Mouse (Mus musculus) kidney, adult 2 months (tissue): Measurements from ENCODE around the gene Lrrc38.

Source experiments
- CTCF ChIP-seq: fragments of 200-500 bp; conservative IDR thresholded peaks from 2 replicates; pipeline ENCODE4 v1.5.1; 2011; ENCODE audit warnings: low read depth, mild to moderate bottlenecking, control low read depth, low read length, moderate library complexity, mixed read lengths; ENCODE audit not compliant: insufficient read depth, insufficient read length
- POLR2A ChIP-seq: fragments of 200-500 bp; IDR thresholded peaks from one replicate; pipeline ENCODE4 v1.6.1; 2011; ENCODE audit warnings: low read depth, low read length, control low read depth

DNA sequence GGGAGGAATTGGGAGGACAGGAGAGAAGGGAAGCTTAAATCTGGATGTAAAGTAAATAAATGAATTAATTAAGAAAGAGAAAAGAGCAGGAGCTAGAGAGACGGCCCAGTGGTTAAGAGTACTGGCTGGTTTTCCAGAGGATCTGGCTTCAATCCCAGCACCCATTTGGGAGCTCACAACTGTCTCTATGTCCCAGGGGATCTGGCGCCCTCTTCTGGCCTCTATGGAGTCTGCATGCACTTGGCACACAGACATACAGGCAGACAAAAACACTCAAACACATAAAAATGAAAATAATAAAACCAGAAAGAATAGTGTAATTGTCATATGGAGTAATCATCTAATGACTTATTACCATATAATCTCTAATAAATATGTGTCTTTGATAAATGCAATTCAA, 38.2 kb upstream of the Lrrc38 start:
- TF ChIP-seq POLR2A (no peak), CTCF (peak; percentile 61)
